11 mouse cellular contexts compared by ENCODE assay signal in the genomic region with DNA sequence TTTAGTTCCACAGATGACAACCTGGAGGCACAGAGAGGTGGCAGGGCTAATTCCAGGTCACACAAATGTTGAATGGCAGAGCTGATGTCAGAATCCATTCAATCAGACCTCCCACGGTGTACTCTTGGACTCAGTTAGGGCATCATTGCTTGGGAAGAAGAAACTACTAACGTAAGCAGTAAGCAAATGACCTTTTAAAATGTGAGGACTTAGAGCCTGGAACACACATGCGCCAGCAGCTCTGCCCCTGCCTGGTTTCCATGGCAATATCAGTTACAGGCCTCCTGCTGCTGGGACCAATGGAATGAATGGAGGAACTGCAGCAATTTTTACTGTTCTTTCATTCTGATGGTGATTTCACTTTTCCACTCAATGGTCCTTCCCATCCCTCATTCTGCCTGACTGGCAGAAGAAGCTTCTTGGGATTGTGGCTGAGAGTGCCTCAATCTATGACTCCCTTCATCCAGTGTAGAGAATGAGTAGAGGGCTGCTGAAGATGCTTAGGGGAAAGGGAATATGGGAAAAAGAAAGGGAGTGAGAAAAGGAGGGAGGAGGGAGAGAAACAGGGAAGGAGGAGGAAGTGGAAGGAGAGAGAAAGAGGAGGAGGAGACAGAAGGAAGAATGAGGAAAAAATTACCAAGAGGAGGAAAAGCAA.
DNase-seq lines count a peak whose midpoint lies in the region; ATAC-seq lines count a peak whose summit lies in the region.
"Had no signal": no experiment of that assay in that cellular context is flagged by ENCODE, and none has a peak within 500 bp of the region (broad histone marks: within the 10 kb centered on the region; RNA-seq: fewer than 3 reads in every experiment).

No protein-coding gene starts in this region.

- ATAC-seq in hindbrain, embryonic 16.5 days: peak; percentile 94
- ATAC-seq in neural tube, embryonic 12.5 days (ENCODE audit: low FRiP score, low read depth): peak; percentile 92
- ATAC-seq in CD4-positive, CD25-positive, alpha-beta regulatory T cell, adult 4 months: no peak

- 0 out of 2 replicates have a peak overlapping the region, but pooled peaks have one; percentile 5 for H3K4me2 ChIP-seq in hindbrain, embryonic 16.5 days (ENCODE audit: low read length)
- H3K4me2 ChIP-seq in neural tube, embryonic 12.5 days (replicated peaks): no peak overlapping the region; the same call in 1 of the 2 replicates
- H3K4me2 ChIP-seq: embryonic facial prominence, embryonic 15.5 days; heart, embryonic 15.5 days had no signal

- no peak overlapping the region for H3K4me3 ChIP-seq in hindbrain, embryonic 16.5 days (ENCODE audit: low read length)
- no peak overlapping the region for H3K4me3 ChIP-seq in neural tube, embryonic 12.5 days
- H3K4me3 ChIP-seq: embryonic facial prominence, embryonic 15.5 days; heart, embryonic 15.5 days; megakaryocyte, embryonic 14.5 days had no signal

- H3K36me3 ChIP-seq in hindbrain, embryonic 16.5 days (ENCODE audit: control insufficient read depth, insufficient read depth, low read length): no peaks in the 10 kb centered on the region
- H3K36me3 ChIP-seq in neural tube, embryonic 12.5 days: no peaks in the 10 kb centered on the region
- H3K36me3 ChIP-seq: embryonic facial prominence, embryonic 15.5 days; heart, embryonic 15.5 days had no signal

- no peak overlapping the region for H3K9ac ChIP-seq in hindbrain, embryonic 16.5 days (ENCODE audit: low read depth, low read length)
- no peak overlapping the region for H3K9ac ChIP-seq in neural tube, embryonic 12.5 days
- H3K9ac ChIP-seq: embryonic facial prominence, embryonic 15.5 days; heart, embryonic 15.5 days had no signal

- H3K4me1 ChIP-seq in hindbrain, embryonic 16.5 days (ENCODE audit: control insufficient read depth, insufficient read depth, low read depth, low read length): peaks cover 10% of the 10 kb centered on the region
- peaks cover 10% of the 10 kb centered on the region for H3K4me1 ChIP-seq in neural tube, embryonic 12.5 days
- H3K4me1 ChIP-seq: embryonic facial prominence, embryonic 15.5 days; heart, embryonic 15.5 days; megakaryocyte, embryonic 14.5 days had no signal

- 4% methylated on average over 3 of the region's 3 CpGs for WGBS in hindbrain, embryonic 16.5 days
- WGBS in neural tube, embryonic 12.5 days: 7% methylated on average over 3 of the region's 3 CpGs

- no peaks in the 10 kb centered on the region for H3K27me3 ChIP-seq in hindbrain, embryonic 16.5 days (replicated peaks; ENCODE audit: control insufficient read depth, insufficient read depth, low read length)
- H3K27me3 ChIP-seq in neural tube, embryonic 12.5 days (replicated peaks): no peaks in the 10 kb centered on the region
- H3K27me3 ChIP-seq: embryonic facial prominence, embryonic 15.5 days; heart, embryonic 15.5 days; megakaryocyte, embryonic 14.5 days had no signal

- H3K9me3 ChIP-seq in hindbrain, embryonic 16.5 days (ENCODE audit: control insufficient read depth, low read length): no peaks in the 10 kb centered on the region
- H3K9me3 ChIP-seq in neural tube, embryonic 12.5 days: no peaks in the 10 kb centered on the region
- H3K9me3 ChIP-seq: embryonic facial prominence, embryonic 15.5 days; heart, embryonic 15.5 days had no signal

- DNase-seq in frontal cortex, postnatal 10 days (ENCODE audit: low spot score in 2 of 2): peak; percentile 15 to 25
- no peak for DNase-seq in frontal cortex, postnatal 14 days (ENCODE audit: low spot score in 2 of 2)
- DNase-seq in embryo, embryonic 9.5 days (ENCODE audit: extremely low spot score): peak; percentile 17
- no peak for DNase-seq in liver
- DNase-seq in lung, adult 18-20 months: no peak

- peak overlapping the region; percentile 20; the same call in 1 of the 2 replicates for H3K27ac ChIP-seq in hindbrain, embryonic 16.5 days (ENCODE audit: low read depth, low read length)
- no peak overlapping the region for H3K27ac ChIP-seq in neural tube, embryonic 12.5 days
- H3K27ac ChIP-seq: embryonic facial prominence, embryonic 15.5 days; heart, embryonic 15.5 days had no signal

Comparison
In these comparisons a context has a peak if more than half of its experiments do, and no peak if none do; other contexts are left out.
1. DNase-seq: peak in frontal cortex, postnatal 10 days (2 of 2) and embryo, embryonic 9.5 days (single experiment); none in frontal cortex, postnatal 14 days (0 of 2), liver (single experiment) and lung, adult 18-20 months (0 of 2).